Mouse (Mus musculus) heart, embryonic 11.5 days (tissue): ENCODE measurements at regions not wholly inside any gene's neighbourhood (a gene's known extent, or its start where the extent isn't known, plus 50 kb on each side); places are given as distances from the start of the nearest gene placed in this dataset.
"Not testable (repeated sequence)": the region's sequence is repeated elsewhere in the genome, so short reads cannot be mapped to it uniquely, and the experiment has no call there.

ENCODE experiments used
- ATAC-seq: fragments of 200-750 bp; cut with Nextera tagmentation; replicated peaks from 2 replicates; pipeline ENCODE4 v1.8.0; 2017; ENCODE audit warnings: moderate library complexity; ENCODE audit not compliant: insufficient number of reproducible peaks, low FRiP score, low TSS enrichment
- H3K27ac ChIP-seq: fragments of 300-500 bp; sonication (generic); 2 replicates; pipeline ENCODE4 v1.5.1; 2014; ENCODE audit warnings: mild to moderate bottlenecking, low read depth, low read length
- H3K27me3 ChIP-seq: fragments of 300-500 bp; sonication (generic); 2 replicates; pipeline ENCODE4 v1.6.1; 2014; ENCODE audit warnings: mild to moderate bottlenecking, low read length, mixed read lengths; ENCODE audit not compliant: control insufficient read depth, insufficient read depth
- H3K36me3 ChIP-seq: fragments of 300-500 bp; sonication (generic); 2 replicates; pipeline ENCODE4 v1.6.1; 2014; ENCODE audit warnings: mild to moderate bottlenecking, low read length, moderate library complexity, mixed read lengths; ENCODE audit not compliant: control insufficient read depth, insufficient read depth
- H3K4me1 ChIP-seq: fragments of 300-500 bp; sonication (generic); 2 replicates; pipeline ENCODE4 v1.6.1; 2014; ENCODE audit warnings: low read length; ENCODE audit not compliant: control insufficient read depth, insufficient read depth
- H3K4me2 ChIP-seq: fragments of 300-500 bp; sonication (generic); 2 replicates; pipeline ENCODE4 v1.6.1; 2014; ENCODE audit warnings: mild to moderate bottlenecking, moderate library complexity
- H3K4me3 ChIP-seq: fragments of 300-500 bp; sonication (generic); 2 replicates; pipeline ENCODE4 v1.5.1; 2014; ENCODE audit warnings: low read depth, low read length
- H3K9ac ChIP-seq: fragments of 300-500 bp; sonication (generic); 2 replicates; pipeline ENCODE4 v1.6.1; 2014; ENCODE audit warnings: mild to moderate bottlenecking, low read depth, low read length, moderate library complexity
- H3K9me3 ChIP-seq: fragments of 300-500 bp; sonication (generic); replicated peaks from 2 replicates; pipeline ENCODE4 v1.6.1; 2016; ENCODE audit warnings: low read length; ENCODE audit not compliant: control insufficient read depth
- WGBS: fragments of 180-500 bp; shearing (Covaris S2); extraction: QIAGEN DNeasy Blood & Tissue Kit; methylation state at CpG from one replicate; pipeline ENCODE4 v1.1.7; 2014; ENCODE audit not compliant: insufficient replicate concordance; 5-methylcytosine and 5-hydroxymethylcytosine counted together

GRCm38 (mm10) chr12:69509180-69509579, 73.6 kb downstream of the Vcpkmt start:
- not testable (repeated sequence) for H3K27me3 ChIP-seq, H3K9me3 ChIP-seq, H3K36me3 ChIP-seq, H3K4me1 ChIP-seq, H3K4me2 ChIP-seq, H3K27ac ChIP-seq, H3K4me3 ChIP-seq, H3K9ac ChIP-seq, ATAC-seq
- WGBS = 31% methylated on average over 1 of the region's 1 CpGs

- Histone ChIP-seq H3K36me3 (no peaks in the 10 kb centered on the region), H3K27ac (no peak overlapping the region), H3K4me1 (no peaks in the 10 kb centered on the region), H3K9me3 (no peaks in the 10 kb centered on the region), H3K4me3 (no peak overlapping the region), H3K9ac (no peak overlapping the region), H3K4me2 (no peak overlapping the region), H3K27me3 (no peaks in the 10 kb centered on the region)
- ATAC-seq = no peak
- 88% methylated on average over 6 of the region's 6 CpGs for whole genome bisulfite sequencing
Observed at GRCm38 (mm10) chr12:69507906-69508305, 74.9 kb downstream of the Vcpkmt start.

- Histone ChIP-seq H3K27ac (no peak overlapping the region), H3K36me3 (no peaks in the 10 kb centered on the region), H3K9ac (no peak overlapping the region), H3K9me3 (no peaks in the 10 kb centered on the region), H3K4me1 (peaks cover 3% of the 10 kb centered on the region; the same call in 1 of the 2 replicates), H3K4me2 (no peak overlapping the region), H3K4me3 (no peak overlapping the region), H3K27me3 (no peaks in the 10 kb centered on the region)
- no peak for ATAC-seq
- WGBS = 58% methylated on average over 3 of the region's 3 CpGs
Observed at GRCm38 (mm10) chr12:69507333-69507732, 75.5 kb downstream of the Vcpkmt start.

GRCm38 (mm10) chr12:69502706-69503070, 80.1 kb downstream of the Vcpkmt start:
- peak; percentile 44; the same call in 1 of the 2 replicates for ATAC-seq
- peak overlapping the region; percentile 42 for H3K4me2 ChIP-seq
- H3K4me3 ChIP-seq = no peak overlapping the region
- no peaks in the 10 kb centered on the region for H3K9me3 ChIP-seq
- WGBS = 73% methylated on average over 6 of the region's 6 CpGs
- H3K27ac ChIP-seq = peak overlapping the region; percentile 79
- H3K27me3 ChIP-seq = no peaks in the 10 kb centered on the region
- H3K9ac ChIP-seq = peak overlapping the region; percentile 66; the same call in 1 of the 2 replicates
- no peaks in the 10 kb centered on the region for H3K36me3 ChIP-seq
- peaks cover 11% of the 10 kb centered on the region; the same call in 1 of the 2 replicates for H3K4me1 ChIP-seq

- H3K36me3 ChIP-seq = no peaks in the 10 kb centered on the region
- peak overlapping the region; percentile 66 for H3K9ac ChIP-seq
- peaks cover 13% of the 10 kb centered on the region; the same call in 1 of the 2 replicates for H3K4me1 ChIP-seq
- ATAC-seq = peak; percentile 64
- H3K27ac ChIP-seq = peak overlapping the region; percentile 79
- H3K9me3 ChIP-seq = no peaks in the 10 kb centered on the region
- no peak overlapping the region for H3K4me3 ChIP-seq
- H3K27me3 ChIP-seq = no peaks in the 10 kb centered on the region
- WGBS = 28% methylated on average over 20 of the region's 20 CpGs
- H3K4me2 ChIP-seq = peak overlapping the region; percentile 42
Observed at GRCm38 (mm10) chr12:69501783-69502705, 80.8 kb downstream of the Vcpkmt start.

GRCm38 (mm10) chr12:69501346-69501730, 81.5 kb downstream of the Vcpkmt start:
- Histone ChIP-seq H3K9me3 (no peaks in the 10 kb centered on the region), H3K4me2 (no peak overlapping the region), H3K4me1 (peaks cover 13% of the 10 kb centered on the region; the same call in 1 of the 2 replicates), H3K27me3 (no peaks in the 10 kb centered on the region), H3K9ac (no peak overlapping the region), H3K27ac (peak overlapping the region; percentile 51), H3K36me3 (no peaks in the 10 kb centered on the region), H3K4me3 (no peak overlapping the region)
- no peak for ATAC-seq
- WGBS = 40% methylated on average over 2 of the region's 2 CpGs

GRCm38 (mm10) chr12:69500600-69501345, 82.1 kb downstream of the Vcpkmt start:
- no peak overlapping the region for H3K4me3 ChIP-seq
- H3K36me3 ChIP-seq = no peaks in the 10 kb centered on the region
- no peak for ATAC-seq
- peak overlapping the region; percentile 51; the same call in 1 of the 2 replicates for H3K27ac ChIP-seq
- WGBS = 67% methylated on average over 15 of the region's 15 CpGs
- H3K9ac ChIP-seq = no peak overlapping the region
- peaks cover 13% of the 10 kb centered on the region; the same call in 1 of the 2 replicates for H3K4me1 ChIP-seq
- no peak overlapping the region for H3K4me2 ChIP-seq
- no peaks in the 10 kb centered on the region for H3K9me3 ChIP-seq
- H3K27me3 ChIP-seq = no peaks in the 10 kb centered on the region

- H3K27me3 ChIP-seq = no peaks in the 10 kb centered on the region
- H3K4me2 ChIP-seq = no peak overlapping the region
- no peaks in the 10 kb centered on the region for H3K9me3 ChIP-seq
- WGBS = 74% methylated on average over 7 of the region's 7 CpGs
- H3K4me1 ChIP-seq = peaks cover 8% of the 10 kb centered on the region; the same call in 1 of the 2 replicates
- H3K27ac ChIP-seq = no peak overlapping the region
- H3K9ac ChIP-seq = no peak overlapping the region
- H3K4me3 ChIP-seq = no peak overlapping the region
- no peaks in the 10 kb centered on the region for H3K36me3 ChIP-seq
- ATAC-seq = no peak
Observed at GRCm38 (mm10) chr12:69497121-69497520, 85.7 kb downstream of the Vcpkmt start.
